Mouse (Mus musculus) liver, embryonic 14.5 days (tissue): ENCODE measurements around the gene Rftn1.

Experiments used
- CTCF ChIP-seq: IDR thresholded peaks from 2 replicates; pipeline ENCODE4 v1.5.1; 2016; ENCODE audit warnings: antibody characterized with exemption, low read depth, control low read depth
- EP300 ChIP-seq: IDR thresholded peaks from 2 replicates; pipeline ENCODE4 v1.6.1; 2016; ENCODE audit warnings: antibody characterized with exemption, low read depth

DNA sequence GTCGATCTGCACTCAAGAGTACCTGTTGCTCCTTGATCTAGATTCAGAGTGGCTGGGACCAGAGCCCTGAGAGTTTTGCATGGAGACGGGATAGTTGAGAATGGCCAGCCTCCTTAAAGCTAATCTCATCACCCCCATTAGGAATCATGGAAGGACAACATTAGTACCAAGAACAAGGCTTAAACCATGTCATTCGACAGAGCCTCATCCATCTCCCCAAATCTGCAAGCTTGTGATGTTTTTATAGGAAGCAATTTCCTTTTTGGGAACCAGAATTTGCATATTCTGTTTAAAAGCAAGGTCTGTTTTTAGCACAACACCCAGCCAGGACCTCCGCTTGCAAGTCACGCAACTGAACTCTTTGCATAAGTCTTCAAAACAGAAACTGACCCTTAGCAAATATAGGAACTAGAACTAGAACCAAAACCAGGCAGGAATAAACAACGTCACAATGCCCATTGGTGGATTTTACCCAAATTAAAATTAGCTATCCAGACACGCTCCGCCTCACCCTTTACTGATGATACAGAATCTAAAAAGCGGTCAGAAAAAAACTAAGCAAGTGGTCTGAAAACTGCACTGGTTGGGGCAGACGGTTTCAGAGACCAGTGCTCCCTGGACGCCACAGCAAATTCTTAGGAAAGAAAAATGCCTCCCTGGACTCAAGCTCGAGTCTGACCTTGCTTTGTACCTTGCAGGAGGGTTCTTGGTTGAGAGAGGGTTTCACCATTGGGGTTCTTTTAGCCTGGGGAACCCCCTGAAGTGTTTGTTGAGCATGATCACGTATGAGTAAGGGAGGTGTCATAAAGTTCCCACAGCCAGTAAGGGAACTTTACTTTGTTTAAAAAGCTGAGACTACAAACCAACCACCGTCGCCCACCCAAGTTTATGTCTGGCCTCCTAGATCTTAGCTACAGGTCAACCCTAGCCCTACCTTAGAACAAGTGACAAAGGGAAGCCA lies 33.0 kb downstream of the Rftn1 start:
- TF ChIP-seq CTCF (no peak), EP300 (no peak)
